24 mouse cellular contexts compared by ENCODE assay signal in genomic region chr7:70604471-70605174, GRCm38 (mm10).
DNase-seq lines count a peak whose midpoint lies in the region; ATAC-seq lines count a peak whose summit lies in the region.
"Had no signal": no experiment of that assay in that cellular context is flagged by ENCODE, and none has a peak within 500 bp of the region (broad histone marks: within the 10 kb centered on the region; RNA-seq: fewer than 3 reads in every experiment).

No protein-coding gene starts in this region.

- H3K36me3 ChIP-seq in heart, embryonic 11.5 days (ENCODE audit: control insufficient read depth, insufficient read depth, low read length), result no peaks in the 10 kb centered on the region
- no peaks in the 10 kb centered on the region for H3K36me3 ChIP-seq in midbrain, embryonic 15.5 days (replicated peaks)
- H3K36me3 ChIP-seq: forebrain, embryonic 10.5 days; heart, embryonic 10.5 days; hindbrain, embryonic 10.5 days; hindbrain, embryonic 13.5 days had no signal

- H3K4me2 ChIP-seq in heart, embryonic 11.5 days, result no peak overlapping the region
- H3K4me2 ChIP-seq in midbrain, embryonic 15.5 days, result no peak overlapping the region
- H3K4me2 ChIP-seq: forebrain, embryonic 13.5 days; hindbrain, embryonic 13.5 days had no signal

- H3K27me3 ChIP-seq in heart, embryonic 11.5 days (ENCODE audit: control insufficient read depth, insufficient read depth, low read length), result no peaks in the 10 kb centered on the region
- H3K27me3 ChIP-seq in midbrain, embryonic 15.5 days (replicated peaks), result no peaks in the 10 kb centered on the region
- H3K27me3 ChIP-seq: forebrain, embryonic 13.5 days; hindbrain, embryonic 13.5 days had no signal

- ATAC-seq in heart, embryonic 11.5 days (replicated peaks; ENCODE audit: insufficient number of reproducible peaks, low FRiP score, low TSS enrichment), result no peak
- ATAC-seq in midbrain, embryonic 15.5 days (replicated peaks), result no peak
- ATAC-seq: CD4-positive, CD25-positive, alpha-beta regulatory T cell, adult 4 months; forebrain, embryonic 13.5 days; forebrain, embryonic 16.5 days; hindbrain, postnatal 0 days; inflammation-experienced regulatory T-cells, adult 6 months; intestine, embryonic 16.5 days had no signal

- WGBS in heart, embryonic 11.5 days (ENCODE audit: insufficient replicate concordance), result 80% methylated on average over 5 of the region's 5 CpGs
- WGBS in midbrain, embryonic 15.5 days, result 93% methylated on average over 5 of the region's 5 CpGs

- H3K9ac ChIP-seq in heart, embryonic 11.5 days (ENCODE audit: low read depth, low read length), result no peak overlapping the region
- no peak overlapping the region for H3K9ac ChIP-seq in midbrain, embryonic 15.5 days
- H3K9ac ChIP-seq: forebrain, embryonic 13.5 days; hindbrain, embryonic 13.5 days had no signal

- no peak overlapping the region for H3K4me3 ChIP-seq in heart, embryonic 11.5 days (ENCODE audit: low read depth, low read length)
- H3K4me3 ChIP-seq in midbrain, embryonic 15.5 days, result no peak overlapping the region
- H3K4me3 ChIP-seq: forebrain, embryonic 10.5 days; forebrain, embryonic 13.5 days; heart, embryonic 10.5 days; hindbrain, embryonic 10.5 days; hindbrain, embryonic 13.5 days had no signal

- no peaks in the 10 kb centered on the region for H3K9me3 ChIP-seq in heart, embryonic 11.5 days (replicated peaks; ENCODE audit: control insufficient read depth, low read length)
- no peaks in the 10 kb centered on the region for H3K9me3 ChIP-seq in midbrain, embryonic 15.5 days
- H3K9me3 ChIP-seq: forebrain, embryonic 10.5 days; forebrain, embryonic 13.5 days; heart, embryonic 10.5 days; hindbrain, embryonic 10.5 days; hindbrain, embryonic 13.5 days had no signal

- DNase-seq in heart, adult 18-20 months, result peak; percentile 27 to 30
- DNase-seq in ES-CJ7 (ENCODE audit: low read depth, low spot score) (peak; percentile 60), R1 (ENCODE audit: low read depth, low spot score) (peak; percentile 51)
- peak; percentile 25 for DNase-seq in skeletal muscle tissue, adult 2 months (ENCODE audit: low read depth, low spot score)
- DNase-seq: adrenal gland, adult 8-10 months; adrenal gland, postnatal 25 days; cerebellum, adult 11-12 months; cerebellum, adult 8-10 months; cerebellum, postnatal 36 days; gastrocnemius, postnatal 25 days; heart, adult 11 months; kidney, adult 18-20 months had no signal

- H3K4me1 ChIP-seq in heart, embryonic 11.5 days (ENCODE audit: control insufficient read depth, insufficient read depth, low read length), result no peaks in the 10 kb centered on the region
- H3K4me1 ChIP-seq in midbrain, embryonic 15.5 days, result no peaks in the 10 kb centered on the region
- H3K4me1 ChIP-seq: forebrain, embryonic 10.5 days; forebrain, embryonic 13.5 days; heart, embryonic 10.5 days; hindbrain, embryonic 10.5 days; hindbrain, embryonic 13.5 days had no signal

- no peak overlapping the region for H3K27ac ChIP-seq in heart, embryonic 11.5 days (ENCODE audit: low read depth, low read length)
- no peak overlapping the region for H3K27ac ChIP-seq in midbrain, embryonic 15.5 days
- H3K27ac ChIP-seq: forebrain, embryonic 10.5 days; forebrain, embryonic 13.5 days; heart, embryonic 10.5 days; hindbrain, embryonic 10.5 days; hindbrain, embryonic 13.5 days; hindbrain, postnatal 0 days had no signal
